Mouse (Mus musculus) layer of hippocampus, adult 9-11 months (tissue): Measurements from ENCODE around the gene Col6a5.
"Not testable (repeated sequence)": the region's sequence is repeated elsewhere in the genome, so short reads cannot be mapped to it uniquely, and the experiment has no call there.

Experiments used
- DNase-seq: peaks from one replicate; pipeline ENCODE4 v3.0.0; 2022

Col6a5 gene

GRCm38 (mm10) chr9:105907411-105907810 lies 53.0 kb downstream of the Col6a5 start:
- DNase-seq = no peak

- DNase-seq = peak; percentile 9
Observed at GRCm38 (mm10) chr9:105887521-105887920, 72.9 kb downstream of the Col6a5 start.

- peak; percentile 58 for DNase-seq
Observed at GRCm38 (mm10) chr9:105884656-105885430, 75.6 kb downstream of the Col6a5 start.

- DNase-seq = no peak
Observed at GRCm38 (mm10) chr9:105880743-105881142, 79.7 kb downstream of the Col6a5 start.

GRCm38 (mm10) chr9:105878365-105879108 lies 81.9 kb downstream of the Col6a5 start:
- DNase-seq = no peak

GRCm38 (mm10) chr9:105876124-105876523 lies 84.3 kb downstream of the Col6a5 start:
- DNase-seq = no peak

- DNase-seq = no peak
Observed at GRCm38 (mm10) chr9:105871643-105872042, 88.8 kb downstream of the Col6a5 start.

GRCm38 (mm10) chr9:105857773-105858172 lies 102.7 kb downstream of the Col6a5 start:
- DNase-seq = peak; percentile 31

GRCm38 (mm10) chr9:105852778-105853065 lies 107.7 kb downstream of the Col6a5 start:
- DNase-seq = no peak

GRCm38 (mm10) chr9:105852015-105852777 lies 108.2 kb downstream of the Col6a5 start:
- DNase-seq = peak; percentile 5

- DNase-seq = no peak
Observed at GRCm38 (mm10) chr9:105851011-105851410, 109.4 kb downstream of the Col6a5 start.

- no peak for DNase-seq
Observed at GRCm38 (mm10) chr9:105848396-105848795, 112.0 kb downstream of the Col6a5 start.

GRCm38 (mm10) chr9:105847261-105847660 lies 113.2 kb downstream of the Col6a5 start:
- DNase-seq = no peak

- DNase-seq = not testable (repeated sequence)
Observed at GRCm38 (mm10) chr9:105841386-105841785, 119.1 kb downstream of the Col6a5 start.

- DNase-seq = no peak
Observed at GRCm38 (mm10) chr9:105839147-105839515, 121.3 kb downstream of the Col6a5 start.

- no peak for DNase-seq
Observed at GRCm38 (mm10) chr9:105838396-105839146, 121.9 kb downstream of the Col6a5 start.

- DNase-seq = no peak
Observed at GRCm38 (mm10) chr9:105835587-105835986, 124.9 kb downstream of the Col6a5 start.

GRCm38 (mm10) chr9:105834799-105835198 lies 125.6 kb downstream of the Col6a5 start:
- DNase-seq = no peak

- DNase-seq = no peak
Observed at GRCm38 (mm10) chr9:105831291-105831690, 129.2 kb downstream of the Col6a5 start.

- no peak for DNase-seq
Observed at GRCm38 (mm10) chr9:105827791-105828385, 132.6 kb downstream of the Col6a5 start, which contains the start of gene Col6a6. Gene Col6a6 (minus strand): TSS chr9:105828160.

- no peak for DNase-seq
Observed at GRCm38 (mm10) chr9:105827076-105827647, 133.3 kb downstream of the Col6a5 start.

GRCm38 (mm10) chr9:105820711-105821110 lies 139.7 kb downstream of the Col6a5 start:
- DNase-seq = no peak
